Mouse (Mus musculus) cortical plate, adult 2 months (tissue): ENCODE data around the gene Nmnat3.

Experiments used
- CTCF ChIP-seq: fragments of 200-500 bp; IDR thresholded peaks from 2 replicates; pipeline ENCODE4 v1.5.1; 2011; ENCODE audit warnings: mild to moderate bottlenecking, control low read depth, low read length; ENCODE audit not compliant: insufficient read depth; ENCODE audit errors: extremely low read depth
- POLR2A ChIP-seq: fragments of 200-500 bp; IDR thresholded peaks from 2 replicates; pipeline ENCODE4 v1.6.1; 2011; ENCODE audit warnings: mild to moderate bottlenecking, low read length, control low read depth; ENCODE audit not compliant: insufficient read depth; ENCODE audit errors: extremely low read depth

GRCm38 (mm10) chr9:98424725-98425210 is 137.5 kb downstream of the Nmnat3 start:
- no peak for TF ChIP-seq CTCF
- no peak for TF ChIP-seq POLR2A
